In genomic region chr7:102246265-102246664, GRCm38 (mm10) we compare ENCODE assay signal across 9 mouse cellular contexts. TPM values are rescaled to one million over a fixed set of nuclear protein-coding genes. Genes with fewer than 3 reads are reported as not detected.
DNase-seq lines count a peak whose midpoint lies in the region; ATAC-seq and TF ChIP-seq lines count a peak whose summit lies in the region.
"Had no signal": no experiment of that assay in that cellular context is flagged by ENCODE, and none has a peak within 500 bp of the region (broad histone marks: within the 10 kb centered on the region; RNA-seq: fewer than 3 reads in every experiment).

No protein-coding gene starts in this region.

- TF ChIP-seq CTCF in forebrain, postnatal 0 days (IDR thresholded peaks at IDR 0.05; ENCODE audit: low read depth): no peak
- no peak for TF ChIP-seq CTCF in left cerebral cortex, adult 2 months (IDR thresholded peaks at IDR 0.05)

- WGBS in forebrain, embryonic 14.5 days: 65% methylated on average over 6 of the region's 6 CpGs
- 66% methylated on average over 6 of the region's 6 CpGs for WGBS in forebrain, postnatal 0 days
- WGBS in embryonic facial prominence, embryonic 14.5 days: 48% methylated on average over 6 of the region's 6 CpGs
- WGBS in liver, embryonic 15.5 days (ENCODE audit: insufficient replicate concordance): 39% methylated on average over 6 of the region's 6 CpGs

- no peaks in the 10 kb centered on the region for H3K27me3 ChIP-seq in forebrain, embryonic 14.5 days (replicated peaks; ENCODE audit: control insufficient read depth, insufficient read depth, low read length)
- no peaks in the 10 kb centered on the region for H3K27me3 ChIP-seq in forebrain, postnatal 0 days (ENCODE audit: insufficient read depth, low read length)
- no peaks in the 10 kb centered on the region for H3K27me3 ChIP-seq in embryonic facial prominence, embryonic 14.5 days (replicated peaks; ENCODE audit: control insufficient read depth, insufficient read depth, low read length)
- no peaks in the 10 kb centered on the region for H3K27me3 ChIP-seq in liver, embryonic 15.5 days

- no peaks in the 10 kb centered on the region for H3K9me3 ChIP-seq in forebrain, embryonic 14.5 days (replicated peaks; ENCODE audit: control insufficient read depth, low read length)
- no peaks in the 10 kb centered on the region for H3K9me3 ChIP-seq in forebrain, postnatal 0 days (ENCODE audit: low read length)
- no peaks in the 10 kb centered on the region for H3K9me3 ChIP-seq in embryonic facial prominence, embryonic 14.5 days (ENCODE audit: control insufficient read depth, low read length)
- no peaks in the 10 kb centered on the region for H3K9me3 ChIP-seq in liver, embryonic 15.5 days (replicated peaks)

- H3K4me2 ChIP-seq in forebrain, embryonic 14.5 days (ENCODE audit: low read length): no peak overlapping the region
- no peak overlapping the region for H3K4me2 ChIP-seq in forebrain, postnatal 0 days (ENCODE audit: low read depth)
- H3K4me2 ChIP-seq in embryonic facial prominence, embryonic 14.5 days (ENCODE audit: low read depth, low read length): 0 out of 2 replicates have a peak overlapping the region, but pooled peaks have one; percentile 7
- H3K4me2 ChIP-seq in liver, embryonic 15.5 days: peak overlapping the region; percentile 98

- peak overlapping the region; percentile 29; the same call in 1 of the 2 replicates for H3K9ac ChIP-seq in forebrain, embryonic 14.5 days (ENCODE audit: low read length)
- no peak overlapping the region for H3K9ac ChIP-seq in forebrain, postnatal 0 days
- H3K9ac ChIP-seq in embryonic facial prominence, embryonic 14.5 days (ENCODE audit: low read depth, low read length): peak overlapping the region; percentile 38; the same call in 1 of the 2 replicates
- peak overlapping the region; percentile 91 for H3K9ac ChIP-seq in liver, embryonic 15.5 days

- H3K36me3 ChIP-seq in forebrain, embryonic 14.5 days (ENCODE audit: control insufficient read depth, insufficient read depth, low read length): no peaks in the 10 kb centered on the region
- H3K36me3 ChIP-seq in forebrain, postnatal 0 days (ENCODE audit: insufficient read depth): no peaks in the 10 kb centered on the region
- peaks cover 3% of the 10 kb centered on the region; the same call in 1 of the 2 replicates for H3K36me3 ChIP-seq in embryonic facial prominence, embryonic 14.5 days (ENCODE audit: control insufficient read depth, insufficient read depth, low read length)
- peaks cover 26% of the 10 kb centered on the region for H3K36me3 ChIP-seq in liver, embryonic 15.5 days (replicated peaks)

- no peak for ATAC-seq in forebrain, embryonic 14.5 days
- no peak for ATAC-seq in forebrain, postnatal 0 days
- no peak for ATAC-seq in embryonic facial prominence, embryonic 14.5 days (ENCODE audit: low read depth)
- ATAC-seq in liver, embryonic 15.5 days (ENCODE audit: insufficient read depth): no peak

- peaks cover 10% of the 10 kb centered on the region for H3K4me1 ChIP-seq in forebrain, embryonic 14.5 days (ENCODE audit: control insufficient read depth, insufficient read depth, low read length)
- H3K4me1 ChIP-seq in forebrain, postnatal 0 days (ENCODE audit: insufficient read depth): peaks cover 3% of the 10 kb centered on the region; the same call in 1 of the 2 replicates
- H3K4me1 ChIP-seq in embryonic facial prominence, embryonic 14.5 days (ENCODE audit: control insufficient read depth, insufficient read depth, low read length): peaks cover 30% of the 10 kb centered on the region
- H3K4me1 ChIP-seq in liver, embryonic 15.5 days (replicated peaks): peaks cover 83% of the 10 kb centered on the region

- H3K4me3 ChIP-seq in forebrain, embryonic 14.5 days (ENCODE audit: low read depth, low read length): no peak overlapping the region
- no peak overlapping the region for H3K4me3 ChIP-seq in forebrain, postnatal 0 days (ENCODE audit: low read depth, low read length)
- H3K4me3 ChIP-seq in left cerebral cortex, adult 2 months: no peak overlapping the region
- H3K4me3 ChIP-seq in embryonic facial prominence, embryonic 14.5 days (ENCODE audit: low read depth, low read length): no peak overlapping the region
- H3K4me3 ChIP-seq in liver, embryonic 15.5 days (replicated peaks): peak overlapping the region; percentile 95

- H3K27ac ChIP-seq in forebrain, embryonic 14.5 days (ENCODE audit: low read depth, low read length): no peak overlapping the region
- no peak overlapping the region for H3K27ac ChIP-seq in forebrain, postnatal 0 days (ENCODE audit: low read depth, low read length)
- peak overlapping the region; percentile 72 for H3K27ac ChIP-seq in left cerebral cortex, adult 2 months
- no peak overlapping the region; the same call in 1 of the 2 replicates for H3K27ac ChIP-seq in embryonic facial prominence, embryonic 14.5 days (replicated peaks; ENCODE audit: low read depth, low read length)
- peak overlapping the region; percentile 98 for H3K27ac ChIP-seq in liver, embryonic 15.5 days (replicated peaks)

- DNase-seq in forebrain, embryonic 14.5 days (ENCODE audit: low spot score): no peak
- DNase-seq in forebrain, postnatal 0 days: no peak
- no peak for DNase-seq in left cerebral cortex, adult 2 months (ENCODE audit: extremely low spot score in 1 of 2, low spot score in 2 of 2)
- DNase-seq in left cerebral cortex, postnatal 4 days: no peak
- DNase-seq in embryonic facial prominence, embryonic 14.5 days (ENCODE audit: low spot score): no peak
- no peak for DNase-seq in frontal cortex, postnatal 36 days (ENCODE audit: low spot score in 2 of 2)
- DNase-seq in spleen, adult 18-20 months: no peak
- DNase-seq: cerebellum, adult 11-12 months had no signal

- intact Hi-C loops in left cerebral cortex, adult 2 months (cut with DNase I): no loop called here
- intact Hi-C loops in left cerebral cortex, postnatal 4 days (cut with DNase I): no loop called here

RNA-seq across cellular contexts. Expression of gene Rhog, which starts 9.6 kb away (rescaled TPM):
- polyA plus RNA-seq in forebrain, embryonic 14.5 days (2014; fragmentation: Nextera tagmentation; extraction: Ambion mirVana): 22.0 and 24.8 TPM in 2 replicates
- total RNA-seq in forebrain, postnatal 0 days (2014; rRNA removed): 5.7 and 7.0 TPM in 2 replicates
- 14.4 and 15.5 TPM in 2 replicates for polyA plus RNA-seq in forebrain, postnatal 0 days (2015; fragmentation: Nextera tagmentation; extraction: Ambion mirVana)
- total RNA-seq in left cerebral cortex, adult 2 months (2021): 10 to 100 TPM; 19.2 to 21.7 TPM
- total RNA-seq in left cerebral cortex, postnatal 4 days (2021): 10 to 100 TPM; 11.3 to 12.3 TPM
- polyA plus RNA-seq in embryonic facial prominence, embryonic 14.5 days (2014; fragmentation: Nextera tagmentation; extraction: Ambion mirVana): 66.6 and 68.0 TPM in 2 replicates
- 57.4 and 62.3 TPM in 2 replicates for polyA plus RNA-seq in liver, embryonic 15.5 days (2015; fragmentation: Nextera tagmentation; extraction: Ambion mirVana)

RNA-seq across cellular contexts. Expression of gene Stim1, which starts 21.3 kb away (rescaled TPM):
- 6.5 and 8.8 TPM in 2 replicates for polyA plus RNA-seq in forebrain, embryonic 14.5 days (2014; fragmentation: Nextera tagmentation; extraction: Ambion mirVana)
- total RNA-seq in forebrain, postnatal 0 days (2014; rRNA removed): 21.2 and 30.5 TPM in 2 replicates
- polyA plus RNA-seq in forebrain, postnatal 0 days (2015; fragmentation: Nextera tagmentation; extraction: Ambion mirVana): 12.1 and 15.5 TPM in 2 replicates
- total RNA-seq in left cerebral cortex, adult 2 months (2021): 10 to 100 TPM; 79.9 to 85.5 TPM
- total RNA-seq in left cerebral cortex, postnatal 4 days (2021): 10 to 100 TPM; 43.5 to 45.7 TPM
- polyA plus RNA-seq in embryonic facial prominence, embryonic 14.5 days (2014; fragmentation: Nextera tagmentation; extraction: Ambion mirVana): 36.4 TPM in 2 replicates
- 14.9 and 16.5 TPM in 2 replicates for polyA plus RNA-seq in liver, embryonic 15.5 days (2015; fragmentation: Nextera tagmentation; extraction: Ambion mirVana)

RNA-seq across cellular contexts. Expression of gene Pgap2, which starts 36.3 kb away (rescaled TPM):
- 53.3 and 54.1 TPM in 2 replicates for polyA plus RNA-seq in forebrain, embryonic 14.5 days (2014; fragmentation: Nextera tagmentation; extraction: Ambion mirVana)
- 35.9 and 38.2 TPM in 2 replicates for total RNA-seq in forebrain, postnatal 0 days (2014; rRNA removed)
- polyA plus RNA-seq in forebrain, postnatal 0 days (2015; fragmentation: Nextera tagmentation; extraction: Ambion mirVana): 41.8 and 50.8 TPM in 2 replicates
- total RNA-seq in left cerebral cortex, adult 2 months (2021): 10 to 100 TPM; 23.1 to 24.6 TPM
- total RNA-seq in left cerebral cortex, postnatal 4 days (2021): 10 to 100 TPM; 36.7 to 39.0 TPM
- polyA plus RNA-seq in embryonic facial prominence, embryonic 14.5 days (2014; fragmentation: Nextera tagmentation; extraction: Ambion mirVana): 80.8 and 81.1 TPM in 2 replicates
- polyA plus RNA-seq in liver, embryonic 15.5 days (2015; fragmentation: Nextera tagmentation; extraction: Ambion mirVana): 22.2 and 23.5 TPM in 2 replicates

RNA-seq across cellular contexts. Expression of gene Nup98, which starts 36.3 kb away (rescaled TPM):
- 21.6 and 26.2 TPM in 2 replicates for polyA plus RNA-seq in forebrain, embryonic 14.5 days (2014; fragmentation: Nextera tagmentation; extraction: Ambion mirVana)
- total RNA-seq in forebrain, postnatal 0 days (2014; rRNA removed): 30.7 and 40.9 TPM in 2 replicates
- 6.2 and 9.5 TPM in 2 replicates for polyA plus RNA-seq in forebrain, postnatal 0 days (2015; fragmentation: Nextera tagmentation; extraction: Ambion mirVana)
- total RNA-seq in left cerebral cortex, adult 2 months (2021): 10 to 100 TPM; 41.6 to 45.3 TPM
- 10 to 100 TPM; 39.4 to 41.2 TPM for total RNA-seq in left cerebral cortex, postnatal 4 days (2021)
- polyA plus RNA-seq in embryonic facial prominence, embryonic 14.5 days (2014; fragmentation: Nextera tagmentation; extraction: Ambion mirVana): 35.9 and 37.5 TPM in 2 replicates
- polyA plus RNA-seq in liver, embryonic 15.5 days (2015; fragmentation: Nextera tagmentation; extraction: Ambion mirVana): 13.4 and 13.5 TPM in 2 replicates

Comparison
In these comparisons a context has a peak if more than half of its experiments do, and no peak if none do; other contexts are left out.
1. H3K27ac ChIP-seq: peak in left cerebral cortex, adult 2 months (single experiment) and liver, embryonic 15.5 days (single experiment); none in forebrain, embryonic 14.5 days (single experiment), forebrain, postnatal 0 days (single experiment) and embryonic facial prominence, embryonic 14.5 days (single experiment).
2. H3K4me2 ChIP-seq: peak in embryonic facial prominence, embryonic 14.5 days (single experiment) and liver, embryonic 15.5 days (single experiment); none in forebrain, embryonic 14.5 days (single experiment) and forebrain, postnatal 0 days (single experiment).